Mouse (Mus musculus) ES-E14 (cell line): Measurements from ENCODE around the gene Ciz1. TPM values are rescaled to one million over a fixed set of nuclear protein-coding genes. Genes with fewer than 3 reads are reported as not detected.

Experiments used
- DNase-seq: peaks from one replicate; pipeline ENCODE4 v3.0.0-alpha.2; 2013; ENCODE audit warnings: low read depth, low spot score
- H3K27ac ChIP-seq: 2 replicates; pipeline ENCODE4 v1.5.1; 2012; ENCODE audit warnings: low read depth, mild to moderate bottlenecking, low read length, moderate library complexity, mixed read lengths; ENCODE audit not compliant: poor library complexity, insufficient read depth, severe bottlenecking
- H3K36me3 ChIP-seq: 2 replicates; pipeline ENCODE4 v1.6.1; 2012; ENCODE audit warnings: mild to moderate bottlenecking, low read length, moderate library complexity, mixed read lengths; ENCODE audit not compliant: control insufficient read depth, poor library complexity, insufficient read depth, severe bottlenecking
- H3K4me1 ChIP-seq, 2 experiments: fragments of 150-350 bp in 1 of 2; sonication (generic) in 1 of 2; 2 replicates each; pipeline ENCODE4 v1.6.1; 2012; ENCODE audit warnings: low read length in 2 of 2, mild to moderate bottlenecking in 1 of 2, mixed read lengths in 1 of 2; ENCODE audit not compliant: control insufficient read depth in 2 of 2, insufficient read depth in 2 of 2, poor library complexity in 1 of 2
- H3K4me3 ChIP-seq, 2 experiments: fragments of 150-350 bp in 1 of 2; sonication (generic) in 1 of 2; 2 replicates each; pipeline ENCODE4 v1.5.1; 2012; ENCODE audit warnings: low read length in 2 of 2, low read depth in 1 of 2, mild to moderate bottlenecking in 1 of 2, mixed read lengths in 1 of 2; ENCODE audit not compliant: insufficient read depth in 1 of 2, poor library complexity in 1 of 2, severe bottlenecking in 1 of 2
- H3K9ac ChIP-seq: 2 replicates; pipeline ENCODE4 v1.6.1; 2012; ENCODE audit warnings: low read depth, mild to moderate bottlenecking, low read length, mixed read lengths; ENCODE audit not compliant: poor library complexity, insufficient read depth, severe bottlenecking
- H3K9me3 ChIP-seq: fragments of 150-350 bp; sonication (generic); 2 replicates; pipeline ENCODE4 v1.6.1; 2012; ENCODE audit warnings: low read depth, mild to moderate bottlenecking, low read length; ENCODE audit not compliant: control insufficient read depth, insufficient read depth
- CHD2 ChIP-seq: IDR thresholded peaks from 2 replicates; pipeline ENCODE4 v1.6.1; 2014; ENCODE audit warnings: mild to moderate bottlenecking, low read depth, low read length, inconsistent platforms
- HCFC1 ChIP-seq: IDR thresholded peaks from 2 replicates; pipeline ENCODE4 v1.6.1; 2012; ENCODE audit warnings: low read length, inconsistent platforms, borderline replicate concordance; ENCODE audit not compliant: insufficient read depth
- MAFK ChIP-seq: IDR thresholded peaks from 2 replicates; pipeline ENCODE4 v1.6.1; 2014; ENCODE audit warnings: mild to moderate bottlenecking, low read depth, low read length, inconsistent platforms; ENCODE audit not compliant: insufficient read depth
- ZC3H11A ChIP-seq: IDR thresholded peaks from 2 replicates; pipeline ENCODE4 v1.6.1; 2012; ENCODE audit warnings: low read depth, mild to moderate bottlenecking, inconsistent platforms, low read length, borderline replicate concordance
- ZNF384 ChIP-seq: IDR thresholded peaks from 2 replicates; pipeline ENCODE4 v1.6.1; 2012; ENCODE audit warnings: low read depth, low read length, inconsistent platforms
- in situ Hi-C, 2 experiments: fragments of 600-800 bp; cut with MboI; formaldehyde crosslinking; loops; one replicate each; pipeline ENCODE4 v1.15.1; 2025; ENCODE audit warnings: low sequenced_read_pairs in 2 of 2, inconsistent platforms in 1 of 2; ENCODE audit not compliant: unreplicated experiment in 2 of 2
- total RNA-seq: library from RNA; depleted of rRNA; stranded (reverse); fragments of 300-350 nt; gene quantifications from 2 replicates; pipeline ENCODE4 v1.2.3, GENCODE M21; 2012; rRNA removed

Ciz1 gene
- 13.6 and 18.7 TPM in 2 replicates for total RNA-seq

GRCm38 (mm10) chr2:32352151-32353006 lies at the start of gene Ciz1:
Gene Ciz1, plus strand, starts transcription at chr2:32352327.
- DNase-seq = no peak
- H3K27ac ChIP-seq = no peak within 1 kb of the TSS
- TF ChIP-seq CHD2 (no peak), HCFC1 (no peak), MAFK (no peak), ZC3H11A (no peak), ZNF384 (no peak)
- H3K4me1 ChIP-seq = peaks cover 6 to 37% of the 10 kb centered on the region in 2 experiments; a peak in 3 of 4 replicates
- in situ Hi-C loops = no loop called here
- peak within 1 kb of the TSS; percentile 78 for H3K9ac ChIP-seq
- no peaks in the 10 kb centered on the region for H3K9me3 ChIP-seq
- H3K36me3 ChIP-seq = no peaks in the 10 kb centered on the region
- peak within 1 kb of the TSS; percentile 75 to 81 for H3K4me3 ChIP-seq

GRCm38 (mm10) chr2:32302952-32303351 lies 49.2 kb upstream of the Ciz1 start:
- no peak for DNase-seq

DNA sequence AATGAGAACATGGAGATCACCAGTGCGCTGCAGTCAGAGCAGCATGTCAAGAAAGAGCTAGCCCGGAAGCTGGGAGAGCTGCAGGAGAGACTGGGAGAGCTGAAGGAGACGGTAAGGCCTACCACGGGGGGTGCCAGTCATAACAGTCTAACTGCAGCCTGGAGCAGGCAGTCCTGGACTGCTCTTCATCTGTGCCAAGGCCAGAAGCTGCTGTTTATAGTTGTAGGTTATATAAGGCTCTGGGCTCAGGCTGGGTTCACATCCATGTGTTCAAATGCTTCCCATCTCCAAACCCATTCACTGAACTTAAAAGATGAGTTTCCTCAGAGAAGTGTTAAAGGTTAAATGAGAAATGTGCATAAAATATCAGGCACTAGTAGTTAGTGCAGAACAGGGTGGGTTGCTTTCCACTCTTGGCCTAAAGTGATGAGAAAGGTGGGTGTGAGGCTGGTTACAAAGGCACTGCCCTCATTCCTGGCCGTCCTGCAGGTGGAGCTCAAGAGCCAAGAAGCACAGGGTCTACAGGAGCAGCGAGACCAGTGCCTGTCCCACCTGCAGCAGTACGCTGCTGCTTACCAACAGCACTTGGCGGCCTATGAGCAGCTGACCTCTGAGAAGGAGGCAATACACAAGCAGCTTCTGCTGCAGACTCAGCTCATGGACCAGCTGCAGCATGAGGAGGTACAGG lies 47.8 kb upstream of the Ciz1 start:
- in situ Hi-C loops = no loop called here
- Histone ChIP-seq H3K9me3 (no peaks in the 10 kb centered on the region), H3K9ac (no peak overlapping the region), H3K36me3 (peaks cover 48% of the 10 kb centered on the region), H3K27ac (no peak overlapping the region), H3K4me3 (no peak overlapping the region), H3K4me1 (peaks cover 0 to 2% of the 10 kb centered on the region in 2 experiments; a peak in 1 of 4 replicates)
- TF ChIP-seq CHD2 (no peak), ZNF384 (no peak), MAFK (no peak), HCFC1 (no peak), ZC3H11A (no peak)
- DNase-seq = peak; percentile 41

More at GRCm38 (mm10) chr2:32302952-32303351, 49.2 kb upstream of the Ciz1 start:
- peaks cover 0 to 2% of the 10 kb centered on the region in 2 experiments; a peak in 1 of 4 replicates for H3K4me1 ChIP-seq
- no peaks in the 10 kb centered on the region for H3K9me3 ChIP-seq
- H3K36me3 ChIP-seq = peaks cover 46% of the 10 kb centered on the region
- H3K27ac ChIP-seq = no peak overlapping the region
- no peak overlapping the region for H3K9ac ChIP-seq
- in situ Hi-C loops = no loop called here
- H3K4me3 ChIP-seq = no peak overlapping the region
- TF ChIP-seq MAFK = no peak
- no peak for TF ChIP-seq CHD2
- no peak for TF ChIP-seq ZC3H11A
- no peak for TF ChIP-seq HCFC1
- no peak for TF ChIP-seq ZNF384

DNA sequence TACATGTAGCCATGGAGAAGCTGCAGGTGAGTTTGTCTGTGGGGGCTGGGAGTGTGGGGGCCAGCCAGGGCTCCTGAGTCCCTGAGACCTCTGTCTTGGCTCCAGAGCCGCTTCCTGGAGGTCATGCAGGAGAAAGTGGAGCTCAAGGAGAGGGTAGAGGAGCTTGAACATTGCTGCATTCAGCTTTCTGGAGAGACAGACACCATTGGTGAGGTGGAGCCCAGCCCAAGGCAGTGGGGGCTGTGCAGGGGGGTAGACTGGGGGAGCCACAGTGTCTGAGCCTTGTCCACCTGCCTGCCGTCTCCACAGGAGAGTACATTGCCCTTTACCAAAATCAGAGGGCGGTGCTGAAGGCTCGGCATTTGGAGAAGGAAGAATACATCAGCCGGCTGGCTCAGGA lies 46.5 kb upstream of the Ciz1 start:
- H3K9ac ChIP-seq = no peak overlapping the region
- H3K4me1 ChIP-seq = peaks cover 0 to 5% of the 10 kb centered on the region in 2 experiments; a peak in 1 of 4 replicates
- H3K9me3 ChIP-seq = no peaks in the 10 kb centered on the region
- H3K27ac ChIP-seq = no peak overlapping the region
- no peak overlapping the region for H3K4me3 ChIP-seq
- H3K36me3 ChIP-seq = peaks cover 48% of the 10 kb centered on the region
- in situ Hi-C loops = no loop called here
- TF ChIP-seq MAFK = no peak
- no peak for TF ChIP-seq ZC3H11A
- TF ChIP-seq HCFC1 = no peak
- TF ChIP-seq CHD2 = no peak
- no peak for TF ChIP-seq ZNF384
- no peak for DNase-seq
